Comparison of ENCODE assay signal across 8 mouse cellular contexts in genomic region chr9:75071029-75071705, GRCm38 (mm10). TPM values are rescaled to one million over a fixed set of nuclear protein-coding genes. Genes with fewer than 3 reads are reported as not detected.
DNase-seq lines count a peak whose midpoint lies in the region; ATAC-seq and TF ChIP-seq lines count a peak whose summit lies in the region.

No protein-coding gene starts in this region.

- DNase-seq in CD4-positive helper T cell, adult 2 months (ENCODE audit: low read depth, low spot score) = peak; percentile 89
- DNase-seq in brain, embryonic 14.5 days (ENCODE audit: low read depth) = peak; percentile 95
- DNase-seq in liver, embryonic 11.5 days (ENCODE audit: low spot score) = peak; percentile 84
- peak; percentile 72 to 88 for DNase-seq in spleen, postnatal 4 days (ENCODE audit: low spot score in 2 of 2)

- H3K27me3 ChIP-seq in heart, embryonic 12.5 days (replicated peaks) = no peaks in the 10 kb centered on the region; the same call in 1 of the 2 replicates
- H3K27me3 ChIP-seq in kidney, embryonic 16.5 days (ENCODE audit: insufficient read depth, low read length) = no peaks in the 10 kb centered on the region
- H3K27me3 ChIP-seq in liver, embryonic 11.5 days (replicated peaks; ENCODE audit: control insufficient read depth, insufficient read depth, low read length) = peaks cover 14% of the 10 kb centered on the region
- no peaks in the 10 kb centered on the region for H3K27me3 ChIP-seq in myocyte (ENCODE audit: control insufficient read depth, insufficient read depth, insufficient read length)

- H3K9ac ChIP-seq in heart, embryonic 12.5 days = peak overlapping the region; percentile 81
- H3K9ac ChIP-seq in kidney, embryonic 16.5 days (replicated peaks; ENCODE audit: low read length) = peak overlapping the region; percentile 83
- H3K9ac ChIP-seq in liver, embryonic 11.5 days (ENCODE audit: low read depth, low read length) = peak overlapping the region; percentile 80

- peaks cover 6% of the 10 kb centered on the region for H3K4me1 ChIP-seq in heart, embryonic 12.5 days (replicated peaks)
- peaks cover 11% of the 10 kb centered on the region for H3K4me1 ChIP-seq in kidney, embryonic 16.5 days (ENCODE audit: insufficient read depth, low read length)
- H3K4me1 ChIP-seq in liver, embryonic 11.5 days (replicated peaks; ENCODE audit: control insufficient read depth, insufficient read depth, low read length) = no peaks in the 10 kb centered on the region

- H3ac ChIP-seq in myocyte (ENCODE audit: control insufficient read depth, insufficient read length) = peak overlapping the region; percentile 89

- peak; percentile 85 for TF ChIP-seq POLR2A in brain, embryonic 14.5 days (IDR thresholded peaks at IDR 0.05; ENCODE audit: borderline replicate concordance, extremely low read depth, insufficient read depth, insufficient read length, poor library complexity, severe bottlenecking)
- TF ChIP-seq POLR2A in myocyte (IDR thresholded peaks at IDR 0.05; ENCODE audit: insufficient read length, low read depth) = peak; percentile 71

- peaks cover 46% of the 10 kb centered on the region for H3K79me2 ChIP-seq in myocyte (ENCODE audit: control insufficient read depth, insufficient read depth)

- TF ChIP-seq CTCF in brain, embryonic 14.5 days (IDR thresholded peaks at IDR 0.05; ENCODE audit: borderline replicate concordance, extremely low read depth, insufficient read depth, insufficient read length) = no peak

- WGBS in heart, embryonic 12.5 days = under 1% methylated on average over 91 of the region's 92 CpGs
- WGBS in kidney, embryonic 16.5 days = under 1% methylated on average over 55 of the region's 92 CpGs
- under 1% methylated on average over 77 of the region's 92 CpGs for WGBS in liver, embryonic 11.5 days

- peak overlapping the region; percentile 83 for H3K4me2 ChIP-seq in heart, embryonic 12.5 days
- H3K4me2 ChIP-seq in kidney, embryonic 16.5 days (replicated peaks; ENCODE audit: low read depth, low read length) = peak overlapping the region; percentile 70
- peak overlapping the region; percentile 98 for H3K4me2 ChIP-seq in liver, embryonic 11.5 days
- H3K4me2 ChIP-seq in myocyte (ENCODE audit: low read depth) = peak overlapping the region; percentile 90

- H3K4me3 ChIP-seq in heart, embryonic 12.5 days = peak overlapping the region; percentile 65
- peak overlapping the region; percentile 71 for H3K4me3 ChIP-seq in kidney, embryonic 16.5 days (ENCODE audit: low read length)
- peak overlapping the region; percentile 78 for H3K4me3 ChIP-seq in liver, embryonic 11.5 days (ENCODE audit: low read depth, low read length)
- H3K4me3 ChIP-seq in myocyte = peak overlapping the region; percentile 76

- no peaks in the 10 kb centered on the region for H3K9me3 ChIP-seq in heart, embryonic 12.5 days (replicated peaks)
- no peaks in the 10 kb centered on the region for H3K9me3 ChIP-seq in kidney, embryonic 16.5 days (ENCODE audit: low read length)
- H3K9me3 ChIP-seq in liver, embryonic 11.5 days (ENCODE audit: control insufficient read depth, low read length) = no peaks in the 10 kb centered on the region

- peak; percentile 76 for ATAC-seq in erythroblast, adult 5-6 weeks (replicated peaks; ENCODE audit: low FRiP score, poor library complexity, severe bottlenecking)
- peak; percentile 94 for ATAC-seq in heart, embryonic 12.5 days (ENCODE audit: insufficient number of reproducible peaks, low FRiP score)
- ATAC-seq in kidney, embryonic 16.5 days (ENCODE audit: low FRiP score, low TSS enrichment) = peak; percentile 99
- peak; percentile 99 for ATAC-seq in liver, embryonic 11.5 days (replicated peaks; ENCODE audit: low FRiP score)

- H3K27ac ChIP-seq in heart, embryonic 12.5 days (ENCODE audit: poor library complexity, severe bottlenecking) = peak overlapping the region; percentile 63
- H3K27ac ChIP-seq in kidney, embryonic 16.5 days (ENCODE audit: low read length) = peak overlapping the region; percentile 82
- H3K27ac ChIP-seq in liver, embryonic 11.5 days (ENCODE audit: low read depth, low read length) = peak overlapping the region; percentile 69

- H3K36me3 ChIP-seq in heart, embryonic 12.5 days = no peaks in the 10 kb centered on the region
- no peaks in the 10 kb centered on the region for H3K36me3 ChIP-seq in kidney, embryonic 16.5 days (ENCODE audit: insufficient read depth, low read length)
- H3K36me3 ChIP-seq in liver, embryonic 11.5 days (ENCODE audit: control insufficient read depth, insufficient read depth, low read length) = no peaks in the 10 kb centered on the region
- H3K36me3 ChIP-seq in myocyte (ENCODE audit: control insufficient read depth, insufficient read depth) = no peaks in the 10 kb centered on the region

TF ChIP-seq in myocyte, 11 proteins besides CTCF, POLR2A, EP300 and RAD21:
- TF ChIP-seq MYOD1 (IDR thresholded peaks at IDR 0.05; ENCODE audit: control insufficient read depth in 1 of 3, insufficient read length in 2 of 3, low read depth in 2 of 3) (peak in 1 of 3 experiments; percentile 19), POLR2AphosphoS2 (IDR thresholded peaks at IDR 0.05; ENCODE audit: insufficient read length, low read depth) (peak; percentile 74), USF1 (IDR thresholded peaks at IDR 0.05; ENCODE audit: low read depth) (no peak)

RNA-seq across cellular contexts. Expression of gene Myo5a, which starts 0.4 kb away (rescaled TPM):
- 37.3 and 62.0 TPM in 2 replicates for polyA plus RNA-seq in brain, embryonic 14.5 days (2012; rRNA removed)
- total RNA-seq in erythroblast, adult 5-6 weeks (2015; ENCODE audit: low replicate concordance) = 9.8 and 25.1 TPM in 2 replicates
- 18.3 and 27.9 TPM in 2 replicates for total RNA-seq in erythroblast, adult 5-6 weeks (2017; ENCODE audit: low replicate concordance)
- 15.8 and 17.4 TPM in 2 replicates for polyA plus RNA-seq in heart, embryonic 12.5 days (2016; fragmentation: Nextera tagmentation; extraction: Ambion mirVana)
- 9.8 and 13.5 TPM in 2 replicates for polyA plus RNA-seq in kidney, embryonic 16.5 days (2015; fragmentation: Nextera tagmentation; extraction: Ambion mirVana)
- 7.0 and 7.5 TPM in 2 replicates for polyA plus RNA-seq in liver, embryonic 11.5 days (2014; fragmentation: Nextera tagmentation; extraction: Ambion mirVana)
- 15.4 TPM for polyA plus RNA-seq in myocyte (2012; fragmentation: generic; extraction: Trizol)

RNA-seq across cellular contexts. Expression of gene Arpp19, which starts 33.8 kb away (rescaled TPM):
- polyA plus RNA-seq in brain, embryonic 14.5 days (2012; rRNA removed) = 82.1 and 94.9 TPM in 2 replicates
- total RNA-seq in erythroblast, adult 5-6 weeks (2015; ENCODE audit: low replicate concordance) = 27.8 and 74.7 TPM in 2 replicates
- total RNA-seq in erythroblast, adult 5-6 weeks (2017; ENCODE audit: low replicate concordance) = 30.8 and 55.2 TPM in 2 replicates
- polyA plus RNA-seq in heart, embryonic 12.5 days (2016; fragmentation: Nextera tagmentation; extraction: Ambion mirVana) = 265 and 268 TPM in 2 replicates
- polyA plus RNA-seq in kidney, embryonic 16.5 days (2015; fragmentation: Nextera tagmentation; extraction: Ambion mirVana) = 257 TPM in 2 replicates
- 322 and 335 TPM in 2 replicates for polyA plus RNA-seq in liver, embryonic 11.5 days (2014; fragmentation: Nextera tagmentation; extraction: Ambion mirVana)
- polyA plus RNA-seq in myocyte (2012; fragmentation: generic; extraction: Trizol) = 160 TPM

Comparison
In these comparisons a context has a peak if more than half of its experiments do, and no peak if none do; other contexts are left out.
1. Peak in every context shown above with its lines: DNase-seq, ATAC-seq, H3K4me3 ChIP-seq and H3K27ac ChIP-seq.